Mouse (Mus musculus) layer of hippocampus, postnatal 25 days (tissue): ENCODE data around the gene Fos. TPM values are rescaled to one million over a fixed set of nuclear protein-coding genes. Genes with fewer than 3 reads are reported as not detected.

Experiments
- DNase-seq, 2 experiments: peaks; one replicate each; pipeline ENCODE4 v3.0.0; 2022; ENCODE audit warnings: mixed read lengths in 2 of 2, low spot score in 1 of 2; ENCODE audit errors: extremely low spot score in 1 of 2
- total RNA-seq, 2 experiments: library from RNA; stranded (reverse); gene quantifications; 2 replicates each; pipeline ENCODE4 v1.2.3; 2021

The Fos gene
- total RNA-seq, 2 experiments from 2014 or later = 10.7 to 13.9 TPM

- DNase-seq = no peak
Observed at GRCm38 (mm10) chr12:85459820-85460219, 13.9 kb upstream of the Fos start.

DNA sequence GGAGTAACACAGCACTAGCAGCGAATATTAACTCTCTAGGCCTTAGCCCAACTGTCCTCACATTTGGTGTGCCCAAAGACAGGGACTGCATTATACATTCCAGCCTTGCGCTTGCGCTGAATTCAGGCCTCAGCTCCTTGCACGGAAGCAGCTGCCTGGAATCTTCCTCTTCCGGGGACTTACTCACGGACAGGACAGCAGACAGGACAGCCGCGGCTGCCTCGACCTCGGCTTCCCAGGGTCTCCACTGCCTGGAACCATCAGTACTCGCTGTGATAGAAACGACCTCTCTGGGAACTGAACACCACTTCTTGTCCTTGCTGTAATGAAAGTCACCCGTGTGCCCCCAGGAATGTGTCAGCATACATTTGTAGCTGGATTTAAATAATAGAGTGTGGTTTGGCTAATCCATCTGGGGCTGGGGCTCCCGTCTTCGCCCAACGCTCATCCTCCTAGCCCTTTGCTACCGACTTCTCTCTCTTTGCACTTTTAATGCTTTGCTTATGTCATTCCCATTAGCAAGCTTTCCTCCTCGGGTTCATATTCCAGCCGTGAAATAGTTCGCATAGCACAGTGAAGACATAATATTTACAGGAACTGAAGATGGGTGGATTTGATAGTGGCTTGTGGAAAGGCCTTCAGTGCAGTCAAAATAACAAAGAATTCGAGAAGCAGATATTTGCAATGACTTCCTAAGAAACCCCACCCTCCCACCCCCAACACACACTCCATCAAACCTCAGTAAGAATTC lies 11.6 kb upstream of the Fos start:
- DNase-seq = no peak

- DNase-seq = no peak
Observed at GRCm38 (mm10) chr12:85462802-85463201, 10.9 kb upstream of the Fos start.

GRCm38 (mm10) chr12:85464431-85464830 lies 9.3 kb upstream of the Fos start:
- DNase-seq = no peak

DNA sequence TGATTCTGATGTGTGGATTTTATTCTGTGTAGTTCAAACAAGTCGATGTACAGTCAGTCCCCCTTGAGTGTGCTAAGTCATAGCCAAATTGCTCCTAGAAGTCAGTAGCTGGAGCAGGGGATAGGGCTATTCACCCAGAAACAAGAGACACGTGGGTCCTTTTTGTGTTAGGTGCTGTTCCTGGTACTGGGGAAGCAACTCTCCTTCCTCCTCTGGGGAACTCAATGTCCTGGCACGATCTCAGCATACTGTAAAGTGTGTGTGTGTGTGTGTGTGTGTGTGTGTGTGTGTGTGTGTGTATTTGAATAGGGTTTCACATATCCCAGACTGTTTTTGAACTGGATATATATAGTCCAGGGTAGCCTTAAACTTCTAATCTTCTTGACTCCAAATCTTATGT lies 8.8 kb upstream of the Fos start:
- DNase-seq = no peak

DNA sequence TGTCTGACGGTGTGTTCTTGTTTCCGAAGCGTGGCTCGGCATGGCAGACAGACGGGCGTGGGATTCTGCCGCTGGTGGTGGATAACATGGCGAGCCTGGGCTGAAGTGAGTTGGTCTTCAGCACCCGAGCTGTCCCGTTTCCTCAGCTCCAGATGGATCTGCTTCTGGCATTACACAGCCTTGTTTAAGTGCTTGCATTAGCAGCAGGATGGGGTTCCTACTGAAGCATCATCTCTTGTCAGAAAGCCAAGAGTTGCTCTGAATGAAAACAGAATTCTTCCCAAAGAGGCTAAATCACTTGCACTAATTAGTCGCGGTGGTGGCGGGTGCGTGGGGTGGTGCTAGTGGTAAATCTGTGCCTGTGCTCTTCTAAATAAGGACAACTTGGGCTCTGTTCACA lies 5.8 kb upstream of the Fos start:
- DNase-seq = peak; percentile 33 to 36

DNA sequence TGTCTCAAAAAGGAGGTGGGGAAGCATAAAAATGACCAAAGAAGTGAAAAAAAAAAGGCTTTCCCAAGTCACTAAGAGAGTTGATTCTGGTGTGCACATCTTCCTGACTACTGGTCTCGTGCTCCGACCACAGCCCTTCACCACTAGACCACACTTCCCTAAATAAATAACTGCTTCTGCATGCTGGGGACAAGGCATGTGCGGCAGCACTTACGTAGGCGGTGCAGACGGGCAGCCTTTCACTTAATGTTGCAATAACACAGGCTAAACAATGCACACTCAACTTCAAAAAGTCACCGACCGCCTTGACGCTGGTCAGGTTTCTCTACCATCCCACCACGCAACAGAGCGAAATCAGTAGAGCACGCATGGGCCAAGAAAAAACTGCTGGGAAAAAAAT lies 5.0 kb upstream of the Fos start:
- no peak for DNase-seq

GRCm38 (mm10) chr12:85471920-85472655 lies 1.6 kb upstream of the Fos start:
- peak; percentile 27 to 37 for DNase-seq

DNA sequence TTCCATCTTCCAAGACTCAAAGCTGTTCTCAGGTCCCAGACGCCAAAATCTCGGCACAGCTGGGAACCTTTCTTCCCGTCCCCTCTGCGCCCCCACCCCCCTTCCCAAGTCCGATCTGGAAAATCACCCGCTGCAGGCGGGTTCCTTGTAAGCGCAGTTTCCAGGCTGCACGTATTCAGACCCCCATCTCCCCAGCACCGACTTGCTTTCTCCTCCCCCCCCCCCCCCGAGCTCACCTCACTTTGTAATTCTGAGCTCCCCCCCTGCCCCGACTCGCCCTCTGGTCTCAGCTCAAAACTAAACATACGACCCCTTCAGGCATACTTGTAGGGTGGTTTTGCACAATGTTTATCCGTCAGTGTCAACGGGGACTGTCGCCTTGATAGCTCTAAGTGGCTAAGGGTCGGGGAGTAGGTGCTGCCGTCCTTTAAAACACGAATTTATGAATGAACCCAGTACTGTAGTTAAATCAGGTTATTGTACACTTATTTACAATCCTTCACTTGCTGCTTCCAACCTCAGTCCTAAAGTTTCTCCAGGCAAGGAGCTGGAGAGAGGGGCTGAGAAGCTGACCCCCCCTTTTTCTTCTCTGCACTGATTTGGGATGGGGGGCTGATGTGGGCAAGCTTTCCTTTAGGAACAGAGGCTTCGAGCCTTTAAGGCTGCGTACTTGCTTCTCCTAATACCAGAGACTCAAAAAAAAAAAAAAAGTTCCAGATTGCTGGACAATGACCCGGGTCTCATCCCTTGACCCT lies 857 bp upstream of the Fos start:
- DNase-seq = no peak

GRCm38 (mm10) chr12:85474298-85475231 lies 875 bp downstream of the Fos start:
- peak; percentile 31 for DNase-seq

- no peak for DNase-seq
Observed at GRCm38 (mm10) chr12:85475232-85475919, 1.7 kb downstream of the Fos start.

DNA sequence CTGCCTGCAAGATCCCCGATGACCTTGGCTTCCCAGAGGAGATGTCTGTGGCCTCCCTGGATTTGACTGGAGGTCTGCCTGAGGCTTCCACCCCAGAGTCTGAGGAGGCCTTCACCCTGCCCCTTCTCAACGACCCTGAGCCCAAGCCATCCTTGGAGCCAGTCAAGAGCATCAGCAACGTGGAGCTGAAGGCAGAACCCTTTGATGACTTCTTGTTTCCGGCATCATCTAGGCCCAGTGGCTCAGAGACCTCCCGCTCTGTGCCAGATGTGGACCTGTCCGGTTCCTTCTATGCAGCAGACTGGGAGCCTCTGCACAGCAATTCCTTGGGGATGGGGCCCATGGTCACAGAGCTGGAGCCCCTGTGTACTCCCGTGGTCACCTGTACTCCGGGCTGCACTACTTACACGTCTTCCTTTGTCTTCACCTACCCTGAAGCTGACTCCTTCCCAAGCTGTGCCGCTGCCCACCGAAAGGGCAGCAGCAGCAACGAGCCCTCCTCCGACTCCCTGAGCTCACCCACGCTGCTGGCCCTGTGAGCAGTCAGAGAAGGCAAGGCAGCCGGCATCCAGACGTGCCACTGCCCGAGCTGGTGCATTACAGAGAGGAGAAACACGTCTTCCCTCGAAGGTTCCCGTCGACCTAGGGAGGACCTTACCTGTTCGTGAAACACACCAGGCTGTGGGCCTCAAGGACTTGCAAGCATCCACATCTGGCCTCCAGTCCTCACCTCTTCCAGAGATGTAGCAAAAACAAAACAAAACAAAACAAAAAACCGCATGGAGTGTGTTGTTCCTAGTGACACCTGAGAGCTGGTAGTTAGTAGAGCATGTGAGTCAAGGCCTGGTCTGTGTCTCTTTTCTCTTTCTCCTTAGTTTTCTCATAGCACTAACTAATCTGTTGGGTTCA lies 2.5 kb downstream of the Fos start:
- no peak for DNase-seq

DNA sequence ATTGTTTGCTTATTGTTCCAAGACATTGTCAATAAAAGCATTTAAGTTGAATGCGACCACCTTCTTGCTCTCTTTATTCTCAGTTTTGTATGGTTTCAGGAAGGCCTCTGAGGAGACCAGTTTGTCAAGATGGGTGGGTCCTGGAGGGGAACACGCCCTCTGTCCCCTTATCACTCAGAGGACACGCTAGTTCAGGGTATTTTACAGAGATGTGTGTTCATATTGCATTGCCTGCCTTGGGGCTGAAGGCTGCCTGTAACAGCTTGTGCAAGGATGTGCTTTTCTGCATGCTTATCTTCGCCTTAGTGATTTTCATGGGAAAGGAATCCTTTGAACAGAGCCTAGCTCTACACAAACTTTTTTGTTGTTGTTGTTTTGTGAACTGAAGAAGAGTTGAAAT lies 3.5 kb downstream of the Fos start:
- no peak for DNase-seq

GRCm38 (mm10) chr12:85477804-85478203 lies 4.1 kb downstream of the Fos start:
- DNase-seq = no peak

- DNase-seq = no peak
Observed at GRCm38 (mm10) chr12:85478696-85479095, 5.0 kb downstream of the Fos start.

GRCm38 (mm10) chr12:85479190-85479589 lies 5.5 kb downstream of the Fos start:
- no peak for DNase-seq

DNA sequence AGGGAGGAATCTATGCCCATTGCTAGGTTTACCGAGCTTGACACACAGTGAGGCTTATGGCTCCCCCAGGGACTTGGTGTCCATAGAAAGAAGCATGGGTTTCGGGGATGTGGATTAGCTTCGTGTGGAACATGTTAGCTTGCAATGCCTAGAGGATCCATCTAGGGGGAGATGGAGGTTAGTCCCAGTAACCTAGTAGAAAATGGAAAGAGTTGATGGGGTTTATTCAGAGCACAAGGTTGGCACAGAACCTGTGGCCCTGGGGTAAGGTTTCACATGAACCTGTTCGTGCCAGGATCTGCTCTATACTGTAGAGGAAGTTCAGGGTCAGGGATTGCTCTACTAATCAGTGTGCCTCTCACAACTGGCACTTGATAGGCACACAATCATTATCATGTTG lies 9.5 kb downstream of the Fos start:
- DNase-seq = no peak

DNA sequence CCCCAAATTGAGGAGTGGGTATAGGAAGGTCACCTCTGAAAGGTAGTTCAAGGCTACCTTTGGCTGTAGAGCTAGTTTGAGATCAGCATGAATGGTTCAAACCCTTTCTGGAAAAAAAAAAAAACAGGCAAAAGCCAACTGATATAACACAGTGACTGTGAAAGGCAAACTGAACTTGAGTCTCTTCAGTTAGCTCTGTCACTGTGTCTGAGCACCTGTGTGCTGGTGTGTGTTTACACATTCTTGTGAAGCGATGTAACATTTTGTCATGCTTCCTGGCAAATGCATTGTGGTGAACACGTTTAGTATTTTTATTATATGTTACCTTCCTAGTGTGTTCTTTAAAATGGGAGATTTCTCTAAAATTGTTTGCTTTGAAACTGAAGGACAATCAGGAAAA lies 11.0 kb downstream of the Fos start:
- no peak for DNase-seq
